Mouse (Mus musculus) midbrain, embryonic 12.5 days (tissue): ENCODE data around the gene Hspa12b. TPM values are rescaled to one million over a fixed set of nuclear protein-coding genes. Genes with fewer than 3 reads are reported as not detected.
A peak's percentile ranks its signal among the peaks of the same experiment; 100 is the strongest.

ENCODE experiments used
- ATAC-seq: fragments of 200-750 bp; cut with Nextera tagmentation; 2 replicates; pipeline ENCODE4 v1.8.0; 2017; ENCODE audit warnings: low read depth, moderate TSS enrichment, moderate library complexity; ENCODE audit not compliant: low FRiP score
- H3K27ac ChIP-seq: fragments of 300-500 bp; sonication (generic); replicated peaks from 2 replicates; pipeline ENCODE4 v1.5.1; 2016; ENCODE audit warnings: mild to moderate bottlenecking
- H3K27me3 ChIP-seq: fragments of 300-500 bp; sonication (generic); 2 replicates; pipeline ENCODE4 v1.6.1; 2016; ENCODE audit warnings: mild to moderate bottlenecking
- H3K36me3 ChIP-seq: fragments of 300-500 bp; sonication (generic); 2 replicates; pipeline ENCODE4 v1.6.1; 2016
- H3K4me1 ChIP-seq: fragments of 300-500 bp; sonication (generic); 2 replicates; pipeline ENCODE4 v1.6.1; 2016
- H3K4me2 ChIP-seq: fragments of 300-500 bp; sonication (generic); replicated peaks from 2 replicates; pipeline ENCODE4 v1.6.1; 2016; ENCODE audit warnings: mild to moderate bottlenecking, moderate library complexity
- H3K4me3 ChIP-seq: fragments of 300-500 bp; sonication (generic); 2 replicates; pipeline ENCODE4 v1.5.1; 2016; ENCODE audit warnings: mild to moderate bottlenecking
- H3K9ac ChIP-seq: fragments of 300-500 bp; sonication (generic); replicated peaks from 2 replicates; pipeline ENCODE4 v1.6.1; 2016; ENCODE audit warnings: mild to moderate bottlenecking, moderate library complexity
- H3K9me3 ChIP-seq: fragments of 300-500 bp; sonication (generic); 2 replicates; pipeline ENCODE4 v1.6.1; 2016; ENCODE audit warnings: mild to moderate bottlenecking
- WGBS: fragments of 180-500 bp; shearing (Covaris S2); methylation state at CpG from one replicate; pipeline ENCODE4 v1.1.7; 2016; 5-methylcytosine and 5-hydroxymethylcytosine counted together
- polyA plus RNA-seq: library from polyadenylated mRNA; unstranded; fragments of >200 nt; fragmentation: Nextera tagmentation; extraction: Ambion mirVana; gene quantifications from 2 replicates; pipeline ENCODE4 v1.2.1, GENCODE M21; 2016

The Hspa12b gene
- polyA plus RNA-seq, 1 experiment from 2014 or later, result 7.6 TPM

- Histone ChIP-seq H3K9ac (no peak overlapping the region), H3K27ac (no peak overlapping the region), H3K36me3 (no peaks in the 10 kb centered on the region), H3K4me2 (no peak overlapping the region), H3K27me3 (peaks cover 7% of the 10 kb centered on the region), H3K9me3 (no peaks in the 10 kb centered on the region), H3K4me3 (no peak overlapping the region), H3K4me1 (peaks cover 7% of the 10 kb centered on the region)
- no peak for ATAC-seq
- WGBS, result 84% methylated on average over 10 of the region's 10 CpGs
These were observed 5.2 kb downstream of the Hspa12b start for GRCm38 (mm10) chr2:131132111-131132888.

- Histone ChIP-seq H3K4me2 (no peak within 1 kb of the TSS), H3K9me3 (no peaks in the 10 kb centered on the region), H3K9ac (no peak within 1 kb of the TSS), H3K4me1 (no peaks in the 10 kb centered on the region), H3K27me3 (no peaks in the 10 kb centered on the region), H3K27ac (no peak within 1 kb of the TSS), H3K36me3 (no peaks in the 10 kb centered on the region), H3K4me3 (no peak within 1 kb of the TSS)
- 87% methylated on average over 9 of the region's 9 CpGs for WGBS
- no peak for ATAC-seq
These were observed 6.0 kb downstream of the Hspa12b start, which contains the start of gene Gm11037 for GRCm38 (mm10) chr2:131132930-131133547. Gene Gm11037 (plus strand): TSS chr2:131133497.

- no peaks in the 10 kb centered on the region for H3K27me3 ChIP-seq
- ATAC-seq, result no peak
- H3K4me1 ChIP-seq, result no peaks in the 10 kb centered on the region
- no peak overlapping the region for H3K4me2 ChIP-seq
- H3K4me3 ChIP-seq, result no peak overlapping the region
- H3K9me3 ChIP-seq, result no peaks in the 10 kb centered on the region
- WGBS, result 53% methylated on average over 1 of the region's 1 CpGs
- no peak overlapping the region for H3K9ac ChIP-seq
- H3K36me3 ChIP-seq, result no peaks in the 10 kb centered on the region
- H3K27ac ChIP-seq, result no peak overlapping the region
These were observed 7.3 kb downstream of the Hspa12b start for GRCm38 (mm10) chr2:131134381-131134780.

- 88% methylated on average over 8 of the region's 8 CpGs for WGBS
- H3K9ac ChIP-seq, result no peak overlapping the region
- 0 out of 2 replicates have a peak, but pooled peaks have one; percentile 27 for ATAC-seq
- no peak overlapping the region for H3K27ac ChIP-seq
- no peaks in the 10 kb centered on the region for H3K36me3 ChIP-seq
- H3K4me2 ChIP-seq, result no peak overlapping the region
- H3K27me3 ChIP-seq, result no peaks in the 10 kb centered on the region
- no peaks in the 10 kb centered on the region for H3K9me3 ChIP-seq
- H3K4me3 ChIP-seq, result no peak overlapping the region
- H3K4me1 ChIP-seq, result no peaks in the 10 kb centered on the region
These were observed 7.8 kb downstream of the Hspa12b start for GRCm38 (mm10) chr2:131134826-131135400.

- Histone ChIP-seq H3K9ac (no peak overlapping the region), H3K4me1 (no peaks in the 10 kb centered on the region), H3K27ac (no peak overlapping the region), H3K4me3 (no peak overlapping the region), H3K9me3 (no peaks in the 10 kb centered on the region), H3K4me2 (no peak overlapping the region), H3K27me3 (no peaks in the 10 kb centered on the region), H3K36me3 (no peaks in the 10 kb centered on the region)
- 79% methylated on average over 11 of the region's 11 CpGs for WGBS
- no peak for ATAC-seq
These were observed 8.6 kb downstream of the Hspa12b start for GRCm38 (mm10) chr2:131135521-131136139.

- Histone ChIP-seq H3K4me2 (no peak overlapping the region), H3K27ac (no peak overlapping the region), H3K9me3 (no peaks in the 10 kb centered on the region), H3K4me1 (peaks cover 6% of the 10 kb centered on the region; the same call in 1 of the 2 replicates), H3K4me3 (no peak overlapping the region), H3K27me3 (no peaks in the 10 kb centered on the region), H3K9ac (no peak overlapping the region), H3K36me3 (peaks cover under 1% of the 10 kb centered on the region; the same call in 1 of the 2 replicates)
- no peak for ATAC-seq
- WGBS, result 86% methylated on average over 4 of the region's 4 CpGs
These were observed 11.2 kb downstream of the Hspa12b start for GRCm38 (mm10) chr2:131138296-131138695.

GRCm38 (mm10) chr2:131138760-131139159, 11.7 kb downstream of the Hspa12b start:
- ATAC-seq, result no peak
- 86% methylated on average over 7 of the region's 7 CpGs for WGBS
- no peak overlapping the region for H3K4me2 ChIP-seq
- H3K4me1 ChIP-seq, result peaks cover 6% of the 10 kb centered on the region; the same call in 1 of the 2 replicates
- no peaks in the 10 kb centered on the region for H3K9me3 ChIP-seq
- H3K9ac ChIP-seq, result no peak overlapping the region
- peaks cover 5% of the 10 kb centered on the region for H3K36me3 ChIP-seq
- H3K4me3 ChIP-seq, result no peak overlapping the region
- H3K27ac ChIP-seq, result no peak overlapping the region
- H3K27me3 ChIP-seq, result no peaks in the 10 kb centered on the region

- H3K9me3 ChIP-seq, result no peaks in the 10 kb centered on the region
- ATAC-seq, result no peak
- no peak overlapping the region for H3K4me3 ChIP-seq
- peaks cover 6% of the 10 kb centered on the region; the same call in 1 of the 2 replicates for H3K4me1 ChIP-seq
- H3K9ac ChIP-seq, result no peak overlapping the region
- no peak overlapping the region for H3K27ac ChIP-seq
- H3K4me2 ChIP-seq, result no peak overlapping the region
- no peaks in the 10 kb centered on the region for H3K27me3 ChIP-seq
- WGBS, result 90% methylated on average over 5 of the region's 5 CpGs
- peaks cover 7% of the 10 kb centered on the region for H3K36me3 ChIP-seq
These were observed 12.2 kb downstream of the Hspa12b start for GRCm38 (mm10) chr2:131139287-131139686.

- H3K36me3 ChIP-seq, result peaks cover 14% of the 10 kb centered on the region
- H3K27ac ChIP-seq, result no peak overlapping the region
- no peaks in the 10 kb centered on the region for H3K9me3 ChIP-seq
- H3K27me3 ChIP-seq, result no peaks in the 10 kb centered on the region
- H3K9ac ChIP-seq, result no peak overlapping the region
- peaks cover 6% of the 10 kb centered on the region; the same call in 1 of the 2 replicates for H3K4me1 ChIP-seq
- ATAC-seq, result no peak
- 71% methylated on average over 5 of the region's 5 CpGs for WGBS
- no peak overlapping the region for H3K4me3 ChIP-seq
- H3K4me2 ChIP-seq, result no peak overlapping the region
These were observed 12.9 kb downstream of the Hspa12b start for GRCm38 (mm10) chr2:131139886-131140532.

GRCm38 (mm10) chr2:131140533-131140905, 13.4 kb downstream of the Hspa12b start:
- 73% methylated on average over 5 of the region's 5 CpGs for WGBS
- Histone ChIP-seq H3K4me2 (no peak overlapping the region), H3K27ac (no peak overlapping the region), H3K27me3 (no peaks in the 10 kb centered on the region), H3K9ac (no peak overlapping the region), H3K4me1 (peaks cover 6% of the 10 kb centered on the region; the same call in 1 of the 2 replicates), H3K4me3 (no peak overlapping the region), H3K9me3 (no peaks in the 10 kb centered on the region), H3K36me3 (peaks cover 19% of the 10 kb centered on the region)
- ATAC-seq, result no peak

- peaks cover 6% of the 10 kb centered on the region; the same call in 1 of the 2 replicates for H3K4me1 ChIP-seq
- no peaks in the 10 kb centered on the region for H3K9me3 ChIP-seq
- H3K4me2 ChIP-seq, result no peak overlapping the region
- no peak for ATAC-seq
- no peak overlapping the region for H3K4me3 ChIP-seq
- no peak overlapping the region for H3K27ac ChIP-seq
- H3K36me3 ChIP-seq, result peaks cover 29% of the 10 kb centered on the region
- no peaks in the 10 kb centered on the region for H3K27me3 ChIP-seq
- H3K9ac ChIP-seq, result no peak overlapping the region
- WGBS, result 87% methylated on average over 8 of the region's 8 CpGs
These were observed 14.4 kb downstream of the Hspa12b start for GRCm38 (mm10) chr2:131141336-131141986.
